In the genomic region with DNA sequence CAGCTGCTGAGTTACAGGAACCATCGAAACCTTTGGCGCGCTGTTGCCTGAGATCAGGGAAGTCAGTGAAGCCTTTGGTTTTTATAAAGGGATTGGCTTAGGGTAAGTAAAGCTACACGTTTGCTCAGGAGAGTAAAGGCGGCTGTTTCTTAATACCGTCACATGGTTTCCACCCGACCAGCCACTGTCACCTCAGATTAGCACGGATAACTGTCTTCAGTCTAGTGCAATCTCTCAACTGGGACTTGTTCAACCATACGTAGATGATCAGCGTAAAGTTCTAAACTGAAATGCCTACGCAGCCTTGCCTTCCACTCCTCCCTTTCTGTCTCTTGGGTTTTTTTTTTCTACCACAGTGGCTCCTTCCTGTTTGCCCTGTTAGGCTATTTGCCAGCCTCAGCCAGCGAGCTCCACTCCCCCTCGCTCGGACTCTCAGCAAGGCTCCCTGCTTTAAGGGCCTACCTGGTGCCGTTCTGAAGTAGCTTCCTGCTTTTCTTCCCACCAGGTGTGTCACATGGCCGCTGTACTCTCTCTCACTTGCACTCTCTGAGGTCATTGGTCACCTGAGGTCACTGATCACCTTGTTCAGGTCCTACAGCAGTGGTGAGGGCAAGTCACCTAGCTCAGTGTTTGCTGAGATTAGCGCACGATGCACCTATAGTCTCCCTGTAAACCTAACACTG, we compare ENCODE assay signal across 22 mouse cellular contexts. TPM values are rescaled to one million over a fixed set of nuclear protein-coding genes. Genes with fewer than 3 reads are reported as not detected.
DNase-seq lines count a peak whose midpoint lies in the region; ATAC-seq and TF ChIP-seq lines count a peak whose summit lies in the region.
"Had no signal": no experiment of that assay in that cellular context is flagged by ENCODE, and none has a peak within 500 bp of the region (broad histone marks: within the 10 kb centered on the region; RNA-seq: fewer than 3 reads in every experiment).

No protein-coding gene starts in this region.

- no peak for TF ChIP-seq CTCF in bone marrow, adult 2 months (IDR thresholded peaks at IDR 0.05; ENCODE audit: control insufficient read depth, insufficient read depth, low read length)

- H3K4me2 ChIP-seq in kidney, embryonic 15.5 days, result no peak overlapping the region
- H3K4me2 ChIP-seq: heart, embryonic 15.5 days; liver, embryonic 13.5 days; neural tube, embryonic 12.5 days had no signal

- H3K4me1 ChIP-seq in kidney, embryonic 15.5 days, result peaks cover 30% of the 10 kb centered on the region
- H3K4me1 ChIP-seq in bone marrow, adult 2 months (ENCODE audit: control insufficient read depth, insufficient read depth, low read length), result peaks cover 8% of the 10 kb centered on the region; the same call in 1 of the 2 replicates

- H3K4me3 ChIP-seq in kidney, embryonic 15.5 days (replicated peaks), result no peak overlapping the region
- no peak overlapping the region for H3K4me3 ChIP-seq in bone marrow, adult 2 months (replicated peaks; ENCODE audit: control insufficient read depth, low read depth, low read length)
- H3K4me3 ChIP-seq: erythroblast, embryonic 14.5 days; heart, embryonic 15.5 days; liver, embryonic 13.5 days; neural tube, embryonic 12.5 days had no signal

- ATAC-seq in kidney, embryonic 15.5 days (replicated peaks; ENCODE audit: low FRiP score), result no peak
- ATAC-seq: CD4-positive, CD25-positive, alpha-beta regulatory T cell, adult 4 months; forebrain, postnatal 0 days; hindbrain, postnatal 0 days; midbrain, embryonic 16.5 days had no signal

- no peaks in the 10 kb centered on the region for H3K27me3 ChIP-seq in kidney, embryonic 15.5 days
- H3K27me3 ChIP-seq: heart, embryonic 15.5 days; liver, embryonic 13.5 days; neural tube, embryonic 12.5 days had no signal

- 88% methylated on average over 18 of the region's 18 CpGs for WGBS in kidney, embryonic 15.5 days
- WGBS in bone marrow, adult 2 months, result 41% methylated on average over 18 of the region's 18 CpGs

- no peak for TF ChIP-seq POLR2A in bone marrow, adult 2 months (IDR thresholded peaks at IDR 0.05; ENCODE audit: borderline replicate concordance, control insufficient read depth, low read depth, low read length)

- no peak overlapping the region for H3K9ac ChIP-seq in kidney, embryonic 15.5 days
- H3K9ac ChIP-seq: forebrain, postnatal 0 days; heart, embryonic 15.5 days; liver, embryonic 13.5 days; neural tube, embryonic 12.5 days had no signal

- no peak overlapping the region for H3K27ac ChIP-seq in kidney, embryonic 15.5 days
- H3K27ac ChIP-seq in bone marrow, adult 2 months (ENCODE audit: control insufficient read depth, insufficient read depth, low read depth, low read length, poor library complexity), result peak overlapping the region; percentile 23; the same call in 1 of the 2 replicates
- H3K27ac ChIP-seq: heart, embryonic 15.5 days; hindbrain, postnatal 0 days; liver, embryonic 13.5 days; neural tube, embryonic 12.5 days had no signal

- H3K36me3 ChIP-seq in kidney, embryonic 15.5 days, result peaks cover 39% of the 10 kb centered on the region

- no peaks in the 10 kb centered on the region for H3K9me3 ChIP-seq in kidney, embryonic 15.5 days (replicated peaks)
- H3K9me3 ChIP-seq: G1E; heart, embryonic 15.5 days; liver, embryonic 13.5 days; neural tube, embryonic 12.5 days had no signal

- DNase-seq in kidney, adult 9 months, result peak; percentile 38
- DNase-seq in lung, postnatal 10 days, result peak; percentile 44
- DNase-seq in retina, adult 2 months (ENCODE audit: low read depth, low spot score), result peak; percentile 54
- no peak for DNase-seq in ovary, postnatal 10 days (ENCODE audit: low spot score)
- no peak for DNase-seq in spleen, adult 12 weeks (ENCODE audit: low spot score)
- DNase-seq in gastrocnemius, postnatal 4 days (ENCODE audit: low spot score in 2 of 2), result no peak
- DNase-seq: cerebellum, postnatal 14 days; forebrain, postnatal 0 days; heart, adult 18-20 months; left cerebral cortex, postnatal 4 days; liver, embryonic 13.5 days; right cerebral cortex, postnatal 4 days; thymus, adult 18-20 months had no signal

RNA-seq across cellular contexts. Expression of a gene that starts 4.0 kb away (rescaled TPM):
- 41.5 and 46.0 TPM in 2 replicates for polyA plus RNA-seq in kidney, embryonic 15.5 days (2015; fragmentation: Nextera tagmentation; extraction: Ambion mirVana)
- polyA plus RNA-seq in bone marrow, adult 2 months (2011; ENCODE audit: insufficient read depth, insufficient read length, low replicate concordance, missing spikeins), result 18.2 and 39.2 TPM in 2 replicates
- total RNA-seq in gastrocnemius, postnatal 4 days (2021), result 10 to 100 TPM; 67.9 to 68.9 TPM

RNA-seq across cellular contexts. Expression of a gene that starts 17.8 kb away (rescaled TPM):
- polyA plus RNA-seq in kidney, embryonic 15.5 days (2015; fragmentation: Nextera tagmentation; extraction: Ambion mirVana), result 0.33 and 0.57 TPM in 2 replicates
- 0.52 TPM in 1 of 2 replicates, not detected in the other for polyA plus RNA-seq in bone marrow, adult 2 months (2011; ENCODE audit: insufficient read depth, insufficient read length, low replicate concordance, missing spikeins)
- total RNA-seq in gastrocnemius, postnatal 4 days (2021), result 1 to 10 TPM in 1 of 2 experiments, under 1 TPM in 1; 0.83 to 1.2 TPM
- polyA plus RNA-seq: erythroblast, embryonic 14.5 days; G1E had no signal

Comparison
In these comparisons a context has a peak if more than half of its experiments do, and no peak if none do; other contexts are left out.
1. DNase-seq: peak in kidney, adult 9 months (single experiment), lung, postnatal 10 days (single experiment) and retina, adult 2 months (single experiment); none in ovary, postnatal 10 days (single experiment), spleen, adult 12 weeks (single experiment) and gastrocnemius, postnatal 4 days (0 of 2).